Comparison of ENCODE assay signal across 27 mouse cellular contexts in genomic region chr6:83521784-83522183, GRCm38 (mm10). TPM values are rescaled to one million over a fixed set of nuclear protein-coding genes. Genes with fewer than 3 reads are reported as not detected.
DNase-seq lines count a peak whose midpoint lies in the region; ATAC-seq lines count a peak whose summit lies in the region.
"Had no signal": no experiment of that assay in that cellular context is flagged by ENCODE, and none has a peak within 500 bp of the region (broad histone marks: within the 10 kb centered on the region; RNA-seq: fewer than 3 reads in every experiment).

No protein-coding gene starts in this region.

- H3K4me3 ChIP-seq in heart, embryonic 12.5 days = no peak overlapping the region
- no peak overlapping the region for H3K4me3 ChIP-seq in heart, embryonic 16.5 days (ENCODE audit: low read length)
- H3K4me3 ChIP-seq: embryonic facial prominence, embryonic 12.5 days; embryonic facial prominence, embryonic 15.5 days; gastrocnemius, adult 2 months; heart, embryonic 15.5 days; hindbrain, embryonic 10.5 days; hindbrain, embryonic 13.5 days had no signal

- peak overlapping the region; percentile 45; the same call in 1 of the 2 replicates for H3K27ac ChIP-seq in heart, embryonic 12.5 days (ENCODE audit: poor library complexity, severe bottlenecking)
- 0 out of 2 replicates have a peak overlapping the region, but pooled peaks have one; percentile 27 for H3K27ac ChIP-seq in heart, embryonic 16.5 days (ENCODE audit: low read length)
- H3K27ac ChIP-seq: embryonic facial prominence, embryonic 12.5 days; embryonic facial prominence, embryonic 15.5 days; gastrocnemius, adult 2 months; heart, embryonic 15.5 days; hindbrain, embryonic 10.5 days; hindbrain, embryonic 13.5 days had no signal

- intact Hi-C loops in heart, postnatal 14 days (cut with DNase I) = no loop called here

- H3K4me2 ChIP-seq in heart, embryonic 12.5 days = no peak overlapping the region
- H3K4me2 ChIP-seq in heart, embryonic 16.5 days (ENCODE audit: low read depth, low read length) = no peak overlapping the region
- H3K4me2 ChIP-seq: embryonic facial prominence, embryonic 12.5 days; embryonic facial prominence, embryonic 15.5 days; heart, embryonic 15.5 days; hindbrain, embryonic 13.5 days had no signal

- H3K27me3 ChIP-seq in heart, embryonic 12.5 days (replicated peaks) = no peaks in the 10 kb centered on the region
- H3K27me3 ChIP-seq in heart, embryonic 16.5 days (ENCODE audit: control insufficient read depth, insufficient read depth, low read length) = no peaks in the 10 kb centered on the region
- H3K27me3 ChIP-seq: embryonic facial prominence, embryonic 12.5 days; embryonic facial prominence, embryonic 15.5 days; heart, embryonic 15.5 days; hindbrain, embryonic 13.5 days had no signal

- 14% methylated on average over 6 of the region's 6 CpGs for WGBS in heart, embryonic 12.5 days
- WGBS in heart, embryonic 16.5 days = 34% methylated on average over 6 of the region's 6 CpGs

- ATAC-seq in heart, embryonic 12.5 days (ENCODE audit: insufficient number of reproducible peaks, low FRiP score) = peak; percentile 54; the same call in 1 of the 2 replicates
- ATAC-seq in heart, embryonic 16.5 days (replicated peaks; ENCODE audit: extremely low read depth, insufficient read depth, low FRiP score) = peak; percentile 49; the same call in 1 of the 2 replicates
- ATAC-seq: CD4-positive, CD25-positive, alpha-beta regulatory T cell, adult 4 months; forebrain, embryonic 14.5 days; forebrain, postnatal 0 days; hindbrain, embryonic 16.5 days; intestine, postnatal 0 days had no signal

- no peak overlapping the region for H3K9ac ChIP-seq in heart, embryonic 12.5 days
- H3K9ac ChIP-seq in heart, embryonic 16.5 days (ENCODE audit: low read length) = no peak overlapping the region
- H3K9ac ChIP-seq: embryonic facial prominence, embryonic 12.5 days; embryonic facial prominence, embryonic 15.5 days; forebrain, postnatal 0 days; heart, embryonic 15.5 days; hindbrain, embryonic 13.5 days had no signal

- peaks cover 25% of the 10 kb centered on the region for H3K4me1 ChIP-seq in heart, embryonic 12.5 days (replicated peaks)
- H3K4me1 ChIP-seq in heart, embryonic 16.5 days (ENCODE audit: control insufficient read depth, insufficient read depth, low read length) = peaks cover 12% of the 10 kb centered on the region
- H3K4me1 ChIP-seq: embryonic facial prominence, embryonic 12.5 days; embryonic facial prominence, embryonic 15.5 days; hindbrain, embryonic 13.5 days had no signal

- H3K36me3 ChIP-seq in heart, embryonic 12.5 days = no peaks in the 10 kb centered on the region
- H3K36me3 ChIP-seq in heart, embryonic 16.5 days (ENCODE audit: control insufficient read depth, insufficient read depth) = no peaks in the 10 kb centered on the region
- H3K36me3 ChIP-seq: embryonic facial prominence, embryonic 12.5 days; embryonic facial prominence, embryonic 15.5 days; heart, embryonic 15.5 days; hindbrain, embryonic 10.5 days; hindbrain, embryonic 13.5 days had no signal

- no peaks in the 10 kb centered on the region; the same call in 1 of the 2 replicates for H3K9me3 ChIP-seq in heart, embryonic 12.5 days (replicated peaks)
- H3K9me3 ChIP-seq in heart, embryonic 16.5 days (replicated peaks; ENCODE audit: control insufficient read depth, low read length) = no peaks in the 10 kb centered on the region
- H3K9me3 ChIP-seq: embryonic facial prominence, embryonic 12.5 days; embryonic facial prominence, embryonic 15.5 days; heart, embryonic 15.5 days; hindbrain, embryonic 10.5 days; hindbrain, embryonic 13.5 days had no signal

- no peak for DNase-seq in heart, postnatal 14 days
- no peak for DNase-seq in heart, adult 11 months
- peak; percentile 28 for DNase-seq in ovary, postnatal 36 days (ENCODE audit: low spot score)
- no peak for DNase-seq in ovary, postnatal 14 days (ENCODE audit: low spot score)
- DNase-seq: adrenal gland, adult 2 months; adrenal gland, postnatal 14 days; cerebellum, adult 11 months; cerebellum, adult 2 months; cerebellum, adult 9-11 months; cerebellum, postnatal 25 days; forebrain, postnatal 0 days; gastrocnemius, adult 2 months; gastrocnemius, postnatal 14 days; heart, postnatal 36 days; kidney, adult 2 months had no signal

RNA-seq across cellular contexts. Expression of gene Actg2, which starts 14.3 kb away (rescaled TPM):
- 8.6 and 10.1 TPM in 2 replicates for polyA plus RNA-seq in heart, embryonic 12.5 days (2016; fragmentation: Nextera tagmentation; extraction: Ambion mirVana)
- 1 to 10 TPM; 3.2 to 5.1 TPM for total RNA-seq in heart, postnatal 14 days (2021)
- 24.2 and 32.8 TPM in 2 replicates for polyA plus RNA-seq in heart, embryonic 16.5 days (2015; fragmentation: Nextera tagmentation; extraction: Ambion mirVana)
- total RNA-seq: common myeloid progenitor, adult 5-6 weeks had no signal

RNA-seq across cellular contexts. Expression of gene Dguok, which starts 15.0 kb away (rescaled TPM):
- 46.5 and 52.5 TPM in 2 replicates for polyA plus RNA-seq in heart, embryonic 12.5 days (2016; fragmentation: Nextera tagmentation; extraction: Ambion mirVana)
- total RNA-seq in heart, postnatal 14 days (2021) = 10 to 100 TPM; 28.3 to 31.8 TPM
- 57.6 and 58.2 TPM in 2 replicates for polyA plus RNA-seq in heart, embryonic 16.5 days (2015; fragmentation: Nextera tagmentation; extraction: Ambion mirVana)

RNA-seq across cellular contexts. Expression of gene Stambp, which starts 50.7 kb away (rescaled TPM):
- 24.4 and 25.8 TPM in 2 replicates for polyA plus RNA-seq in heart, embryonic 12.5 days (2016; fragmentation: Nextera tagmentation; extraction: Ambion mirVana)
- 10 to 100 TPM; 13.4 to 13.7 TPM for total RNA-seq in heart, postnatal 14 days (2021)
- polyA plus RNA-seq in heart, embryonic 16.5 days (2015; fragmentation: Nextera tagmentation; extraction: Ambion mirVana) = 24.4 and 26.6 TPM in 2 replicates
